Mouse (Mus musculus) ES-Bruce4 (cell line): ENCODE results near the gene Gm44579. TPM values are rescaled to one million over a fixed set of nuclear protein-coding genes. Genes with fewer than 3 reads are reported as not detected.

Experiments used
- H3K27ac ChIP-seq: 2 replicates; pipeline ENCODE4 v1.5.1; 2012; ENCODE audit warnings: low read length, inconsistent platforms; ENCODE audit not compliant: insufficient read depth
- H3K27me3 ChIP-seq: 2 replicates; pipeline ENCODE4 v1.6.1; 2012; ENCODE audit warnings: mild to moderate bottlenecking, low read length, inconsistent platforms; ENCODE audit not compliant: control insufficient read depth, poor library complexity, insufficient read depth, severe bottlenecking
- H3K36me3 ChIP-seq: 2 replicates; pipeline ENCODE4 v1.6.1; 2012; ENCODE audit warnings: inconsistent platforms, mild to moderate bottlenecking, low read length, moderate library complexity; ENCODE audit not compliant: control insufficient read depth, poor library complexity, insufficient read depth, severe bottlenecking
- H3K4me1 ChIP-seq: one replicate; pipeline ENCODE4 v1.8.1; 2011; ENCODE audit warnings: low read length; ENCODE audit not compliant: control insufficient read depth, insufficient read depth
- H3K4me3 ChIP-seq: 2 replicates; pipeline ENCODE4 v1.5.1; 2011; ENCODE audit warnings: low read depth, mild to moderate bottlenecking, low read length
- H3K9ac ChIP-seq: 2 replicates; pipeline ENCODE4 v1.6.1; 2012; ENCODE audit warnings: low read depth, mild to moderate bottlenecking, inconsistent platforms; ENCODE audit not compliant: poor library complexity, severe bottlenecking
- H3K9me3 ChIP-seq: replicated peaks from 2 replicates; pipeline ENCODE4 v1.6.1; 2012; ENCODE audit warnings: mild to moderate bottlenecking, low read length, inconsistent platforms; ENCODE audit not compliant: control insufficient read depth, poor library complexity, insufficient read depth, severe bottlenecking
- CTCF ChIP-seq: IDR thresholded peaks from one replicate; pipeline ENCODE4 v1.8.1; 2011; ENCODE audit warnings: low read depth, low read length
- EP300 ChIP-seq: IDR thresholded peaks from 2 replicates; pipeline ENCODE4 v1.6.1; 2011; ENCODE audit warnings: low read depth, low read length; ENCODE audit not compliant: insufficient read depth
- POLR2A ChIP-seq: IDR thresholded peaks from one replicate; pipeline ENCODE4 v1.8.1; 2011; ENCODE audit warnings: low read length; ENCODE audit not compliant: insufficient read depth
- polyA plus RNA-seq: library from polyadenylated mRNA; stranded (reverse); fragments of >200 nt; gene quantifications from 2 replicates; pipeline ENCODE4 v1.2.4, GENCODE M21; 2011; ENCODE audit warnings: low read depth; ENCODE audit not compliant: missing spikeins, insufficient read depth, insufficient read length

Gm44579 gene
- not detected in 2 replicates for polyA plus RNA-seq

DNA sequence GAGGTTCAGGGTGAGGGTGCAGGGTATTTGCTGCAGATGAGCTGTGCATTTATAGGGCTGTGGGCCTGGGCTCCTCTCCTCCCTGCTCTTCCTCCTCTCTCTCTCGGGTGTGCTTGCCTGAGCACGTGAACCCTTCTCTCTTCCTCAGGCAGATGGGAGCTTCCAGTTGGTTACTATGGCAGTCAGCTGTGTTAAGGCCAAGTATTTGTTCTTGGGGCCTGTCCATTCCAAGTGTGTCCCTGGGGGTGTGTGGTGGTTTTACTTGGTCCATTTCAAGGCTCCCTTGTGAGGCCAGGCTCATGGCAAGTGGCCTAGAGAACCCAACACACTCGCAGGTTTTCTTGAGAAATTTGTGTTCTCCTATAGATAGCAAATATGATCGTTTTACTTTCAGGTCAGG lies at the start of gene Gm44579, which contains the start of gene Olfr287:
TSS of gene Gm44579 (minus strand) at position 101 of the 400 bp plus-strand sequence.
TSS of gene Olfr287 (minus strand) at position 180 of the 400 bp plus-strand sequence.
- Histone ChIP-seq H3K27ac (no peak within 1 kb of the TSS), H3K9ac (no peak within 1 kb of the TSS), H3K36me3 (no peaks in the 10 kb centered on the region), H3K4me1 (no peaks in the 10 kb centered on the region), H3K9me3 (no peaks in the 10 kb centered on the region), H3K4me3 (no peak within 1 kb of the TSS), H3K27me3 (no peaks in the 10 kb centered on the region)
- TF ChIP-seq CTCF = no peak
- no peak for TF ChIP-seq EP300
- TF ChIP-seq POLR2A = no peak

DNA sequence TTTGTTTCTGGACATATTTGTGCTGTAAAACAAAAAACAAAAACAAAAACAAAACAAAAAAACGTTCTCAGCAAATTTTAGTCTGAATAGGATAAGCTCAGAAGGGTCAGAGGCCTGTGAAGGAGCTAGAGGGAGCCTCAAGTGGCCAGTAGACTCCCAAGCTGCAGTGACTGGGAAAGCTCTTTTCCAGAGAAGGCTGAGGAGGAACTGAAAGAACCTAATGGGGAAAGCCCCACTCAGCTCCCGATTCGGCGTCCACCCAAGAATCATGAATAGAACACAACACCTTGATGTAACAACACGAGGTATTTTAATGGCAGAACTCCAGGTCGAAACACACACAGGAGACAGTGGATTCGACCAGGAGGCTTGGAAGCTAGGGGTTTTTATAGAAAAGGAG lies 37.0 kb upstream of the Gm44579 start:
- Histone ChIP-seq H3K4me1 (no peaks in the 10 kb centered on the region), H3K27me3 (no peaks in the 10 kb centered on the region), H3K36me3 (no peaks in the 10 kb centered on the region), H3K9me3 (peaks cover 8% of the 10 kb centered on the region), H3K27ac (no peak overlapping the region), H3K4me3 (no peak overlapping the region), H3K9ac (no peak overlapping the region)
- TF ChIP-seq CTCF (no peak), EP300 (no peak), POLR2A (no peak)

DNA sequence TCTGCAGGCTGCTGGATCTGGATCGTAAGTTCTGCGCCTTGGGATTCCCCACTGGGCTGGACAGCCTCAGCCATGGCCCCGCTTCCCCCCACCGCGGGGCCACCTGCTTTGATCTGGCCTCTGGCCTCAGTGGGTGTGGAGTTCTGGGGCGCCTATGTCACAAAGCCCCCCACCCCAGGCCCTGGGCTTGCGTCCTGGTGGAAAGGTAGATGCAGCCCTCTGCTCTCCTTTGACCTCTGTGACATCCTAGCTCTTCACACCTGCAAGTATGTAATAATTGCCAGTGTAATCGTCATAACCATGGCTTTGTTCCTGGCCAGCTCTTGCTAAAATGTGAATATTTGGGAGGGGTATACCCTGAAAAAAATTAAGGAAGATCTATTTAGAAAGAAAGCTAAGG lies 36.4 kb upstream of the Gm44579 start, which contains the start of gene H1fnt:
TSS of gene H1fnt (minus strand) at position 101 of the 400 bp plus-strand sequence.
- Histone ChIP-seq H3K36me3 (no peaks in the 10 kb centered on the region), H3K4me3 (no peak within 1 kb of the TSS), H3K9me3 (peaks cover 8% of the 10 kb centered on the region), H3K27me3 (no peaks in the 10 kb centered on the region), H3K9ac (no peak within 1 kb of the TSS), H3K27ac (no peak within 1 kb of the TSS), H3K4me1 (no peaks in the 10 kb centered on the region)
- TF ChIP-seq EP300 (no peak), CTCF (no peak), POLR2A (no peak)

DNA sequence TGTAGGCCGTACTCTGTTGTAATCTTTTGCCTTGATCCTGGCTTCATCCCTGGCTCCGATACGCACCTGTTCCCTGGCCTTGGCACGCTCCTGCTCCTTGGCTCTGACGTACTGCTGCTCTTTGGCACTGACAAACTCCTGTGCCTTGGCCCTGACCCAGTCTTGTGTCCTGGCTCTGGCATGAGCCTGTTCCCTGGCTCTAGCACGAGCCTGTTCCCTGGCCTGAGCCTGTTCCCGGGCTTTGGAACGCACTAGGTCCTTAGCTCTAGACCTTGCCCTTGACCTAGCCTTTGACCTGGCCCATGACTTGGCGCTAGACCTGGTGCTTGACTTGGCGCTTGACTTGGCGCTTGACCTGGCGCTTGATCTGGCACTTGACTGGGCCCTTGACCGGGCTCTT lies 35.5 kb upstream of the Gm44579 start:
- H3K9me3 ChIP-seq = peaks cover 8% of the 10 kb centered on the region
- H3K4me3 ChIP-seq = no peak overlapping the region
- H3K4me1 ChIP-seq = no peaks in the 10 kb centered on the region
- TF ChIP-seq POLR2A (no peak), EP300 (no peak), CTCF (no peak)
- no peaks in the 10 kb centered on the region for H3K36me3 ChIP-seq
- H3K9ac ChIP-seq = no peak overlapping the region
- no peak overlapping the region for H3K27ac ChIP-seq
- H3K27me3 ChIP-seq = no peaks in the 10 kb centered on the region

DNA sequence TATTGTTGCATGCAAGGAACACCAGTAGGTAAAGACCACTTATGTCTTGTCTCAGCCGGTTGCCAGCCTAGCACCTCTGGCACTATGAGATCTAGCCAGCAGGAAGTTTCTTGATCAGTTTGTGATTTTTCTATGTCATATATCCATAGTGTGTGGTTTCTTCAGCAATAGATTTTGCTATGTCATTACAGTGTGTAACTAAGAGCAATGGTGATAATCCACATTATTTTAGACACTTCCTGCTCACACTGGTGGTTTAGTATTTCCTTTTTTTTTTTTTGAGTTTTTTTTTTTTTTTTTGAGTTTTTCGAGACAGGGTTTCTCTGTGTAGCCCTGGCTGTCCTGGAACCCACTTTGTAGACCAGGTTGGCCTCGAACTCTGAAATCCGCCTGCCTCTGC lies 14.7 kb upstream of the Gm44579 start:
- no peak overlapping the region for H3K27ac ChIP-seq
- H3K27me3 ChIP-seq = no peaks in the 10 kb centered on the region

DNA sequence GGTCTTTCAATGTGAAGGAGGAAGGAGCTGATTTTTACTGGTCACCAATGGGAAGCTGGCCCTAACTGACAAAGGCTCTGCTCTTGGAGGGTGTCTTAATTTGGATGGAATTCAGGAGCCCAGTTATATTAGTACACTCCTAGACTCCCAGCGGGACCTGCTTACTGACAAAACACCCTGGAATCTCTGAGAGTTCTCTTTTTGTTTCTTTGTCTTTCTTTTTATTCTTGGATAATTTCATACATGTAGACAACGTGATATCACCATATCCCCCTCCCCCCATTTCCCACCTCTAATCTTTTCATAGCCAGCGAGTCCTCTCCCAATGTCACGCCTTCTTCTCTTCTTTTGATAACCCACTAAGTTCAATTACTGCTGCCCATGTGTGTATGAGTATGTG lies 13.6 kb upstream of the Gm44579 start, which contains the start of gene Olfr286:
TSS of gene Olfr286 (minus strand) at position 101 of the 400 bp plus-strand sequence.
- Histone ChIP-seq H3K27me3 (no peaks in the 10 kb centered on the region), H3K4me3 (no peak within 1 kb of the TSS), H3K27ac (no peak within 1 kb of the TSS), H3K9me3 (no peaks in the 10 kb centered on the region), H3K36me3 (no peaks in the 10 kb centered on the region), H3K9ac (no peak within 1 kb of the TSS), H3K4me1 (no peaks in the 10 kb centered on the region)
- TF ChIP-seq POLR2A = no peak
- no peak for TF ChIP-seq EP300
- no peak for TF ChIP-seq CTCF

More for the DNA sequence above, 14.7 kb upstream of the Gm44579 start:
- H3K9me3 ChIP-seq = no peaks in the 10 kb centered on the region
- H3K4me3 ChIP-seq = no peak overlapping the region
- no peak overlapping the region for H3K9ac ChIP-seq
- H3K36me3 ChIP-seq = no peaks in the 10 kb centered on the region
- TF ChIP-seq EP300 (no peak), CTCF (no peak), POLR2A (no peak)
- no peaks in the 10 kb centered on the region for H3K4me1 ChIP-seq
